Mouse (Mus musculus): Measurements from ENCODE around the gene Ppp1r17.

Gene Ppp1r17

GRCm38 (mm10) chr6:56017291-56017994 is at the start of gene Ppp1r17:
Gene Ppp1r17 (plus strand): TSS chr6:56017497.
- no peak for DNase-seq (ENCODE audit: low spot score)

GRCm38 (mm10) chr6:55972998-55973397 is 44.3 kb upstream of the Ppp1r17 start:
- DNase-seq (ENCODE audit: low spot score) = peak; percentile 2

- no peak for DNase-seq (ENCODE audit: low spot score)
Observed at GRCm38 (mm10) chr6:55979766-55980165, 37.5 kb upstream of the Ppp1r17 start.

GRCm38 (mm10) chr6:56008711-56009110 is 8.6 kb upstream of the Ppp1r17 start:
- DNase-seq (ENCODE audit: low spot score) = no peak

GRCm38 (mm10) chr6:56012384-56012783 is 4.9 kb upstream of the Ppp1r17 start:
- DNase-seq (ENCODE audit: low spot score) = no peak

GRCm38 (mm10) chr6:56019632-56020031 is 2.3 kb downstream of the Ppp1r17 start:
- DNase-seq (ENCODE audit: low spot score) = no peak

GRCm38 (mm10) chr6:56025533-56025932 is 8.2 kb downstream of the Ppp1r17 start:
- no peak for DNase-seq (ENCODE audit: low spot score)

GRCm38 (mm10) chr6:56027318-56027717 is 10.0 kb downstream of the Ppp1r17 start:
- no peak for DNase-seq (ENCODE audit: low spot score)

- no peak for DNase-seq (ENCODE audit: low spot score)
Observed at GRCm38 (mm10) chr6:56027966-56028365, 10.7 kb downstream of the Ppp1r17 start.

GRCm38 (mm10) chr6:56029986-56030385 is 12.7 kb downstream of the Ppp1r17 start:
- DNase-seq (ENCODE audit: low spot score) = no peak

GRCm38 (mm10) chr6:56032231-56032630 is 14.9 kb downstream of the Ppp1r17 start:
- no peak for DNase-seq (ENCODE audit: low spot score)

GRCm38 (mm10) chr6:56035054-56035453 is 17.8 kb downstream of the Ppp1r17 start:
- no peak for DNase-seq (ENCODE audit: low spot score)

GRCm38 (mm10) chr6:56039476-56040055 is 22.3 kb downstream of the Ppp1r17 start:
- DNase-seq (ENCODE audit: low spot score) = no peak

- DNase-seq (ENCODE audit: low spot score) = no peak
Observed at GRCm38 (mm10) chr6:56044270-56044669, 27.0 kb downstream of the Ppp1r17 start.

- DNase-seq (ENCODE audit: low spot score) = no peak
Observed at GRCm38 (mm10) chr6:56044716-56045115, 27.4 kb downstream of the Ppp1r17 start.

- no peak for DNase-seq (ENCODE audit: low spot score)
Observed at GRCm38 (mm10) chr6:56048580-56048979, 31.3 kb downstream of the Ppp1r17 start.

GRCm38 (mm10) chr6:56049104-56049503 is 31.8 kb downstream of the Ppp1r17 start:
- no peak for DNase-seq (ENCODE audit: low spot score)

GRCm38 (mm10) chr6:56063736-56064135 is 46.4 kb downstream of the Ppp1r17 start:
- DNase-seq (ENCODE audit: low spot score) = no peak

GRCm38 (mm10) chr6:56066632-56067282 is 49.5 kb downstream of the Ppp1r17 start:
- peak; percentile 18 for DNase-seq (ENCODE audit: low spot score)

- DNase-seq (ENCODE audit: low spot score) = no peak
Observed at GRCm38 (mm10) chr6:56068516-56068915, 51.2 kb downstream of the Ppp1r17 start.

GRCm38 (mm10) chr6:56076378-56076805 is 59.1 kb downstream of the Ppp1r17 start:
- DNase-seq (ENCODE audit: low spot score) = no peak

Measured in lung, postnatal 25 days (tissue).